Mouse (Mus musculus) heart, postnatal 0 days (tissue): Measurements from ENCODE around the gene Stxbp5. TPM values are rescaled to one million over a fixed set of nuclear protein-coding genes. Genes with fewer than 3 reads are reported as not detected.

Experiments used
- ATAC-seq: fragments of 200-750 bp; cut with Nextera tagmentation; 2 replicates; pipeline ENCODE4 v1.8.0; 2017; ENCODE audit warnings: low read depth, moderate number of reproducible peaks, moderate library complexity; ENCODE audit not compliant: insufficient read depth
- DNase-seq: peaks from one replicate; pipeline ENCODE4 v3.0.0-alpha.2; 2016; ENCODE audit warnings: low spot score
- H3K27ac ChIP-seq: fragments of 300-500 bp; sonication (generic); 2 replicates; pipeline ENCODE4 v1.5.1; 2014; ENCODE audit warnings: low read depth, mild to moderate bottlenecking
- H3K27me3 ChIP-seq: fragments of 300-500 bp; sonication (generic); 2 replicates; pipeline ENCODE4 v1.6.1; 2014; ENCODE audit warnings: low read length, mixed read lengths; ENCODE audit not compliant: control insufficient read depth, insufficient read depth
- H3K36me3 ChIP-seq: fragments of 300-500 bp; sonication (generic); replicated peaks from 2 replicates; pipeline ENCODE4 v1.6.1; 2014; ENCODE audit warnings: low read length, mixed read lengths; ENCODE audit not compliant: control insufficient read depth, insufficient read depth
- H3K4me1 ChIP-seq: fragments of 300-500 bp; sonication (generic); 2 replicates; pipeline ENCODE4 v1.6.1; 2014; ENCODE audit warnings: antibody characterized with exemption; ENCODE audit not compliant: control insufficient read depth, insufficient read depth
- H3K4me2 ChIP-seq: fragments of 300-500 bp; sonication (generic); 2 replicates; pipeline ENCODE4 v1.6.1; 2014; ENCODE audit warnings: low read depth, mild to moderate bottlenecking, low read length, moderate library complexity
- H3K4me3 ChIP-seq: fragments of 300-500 bp; sonication (generic); 2 replicates; pipeline ENCODE4 v1.5.1; 2014; ENCODE audit warnings: low read depth, low read length
- H3K9ac ChIP-seq: fragments of 300-500 bp; sonication (generic); replicated peaks from 2 replicates; pipeline ENCODE4 v1.6.1; 2014; ENCODE audit warnings: low read depth, low read length, mixed read lengths
- H3K9me3 ChIP-seq: fragments of 300-500 bp; sonication (generic); replicated peaks from 2 replicates; pipeline ENCODE4 v1.6.1; 2016; ENCODE audit warnings: low read length; ENCODE audit not compliant: control insufficient read depth
- CTCF ChIP-seq: IDR thresholded peaks from 2 replicates; pipeline ENCODE4 v1.5.1; 2016; ENCODE audit warnings: antibody characterized with exemption, control low read depth, low read depth
- EP300 ChIP-seq: IDR thresholded peaks from 2 replicates; pipeline ENCODE4 v1.6.1; 2016; ENCODE audit warnings: antibody characterized with exemption, low read depth
- WGBS: fragments of 180-500 bp; shearing (Covaris S2); extraction: QIAGEN DNeasy Blood & Tissue Kit; methylation state at CpG from one replicate; pipeline ENCODE4 v1.1.7; 2014; 5-methylcytosine and 5-hydroxymethylcytosine counted together
- polyA plus RNA-seq: library from polyadenylated mRNA; unstranded; fragments of >200 nt; fragmentation: Nextera tagmentation; extraction: Ambion mirVana; gene quantifications from 2 replicates; pipeline ENCODE4 v1.2.1, GENCODE M21; 2015
- total RNA-seq: library from RNA; depleted of rRNA; stranded (reverse); fragments of >200 nt; gene quantifications from 2 replicates; pipeline ENCODE4 v1.2.3, GENCODE M21; 2014; ENCODE audit warnings: low replicate concordance

Stxbp5 gene
- total and polyA plus RNA-seq, 2 experiments from 2014 or later, result 1.5 to 10.6 TPM

- no peaks in the 10 kb centered on the region for H3K4me1 ChIP-seq
- DNase-seq, result no peak
- peaks cover 6% of the 10 kb centered on the region for H3K36me3 ChIP-seq
- no peak overlapping the region for H3K4me3 ChIP-seq
- H3K4me2 ChIP-seq, result no peak overlapping the region
- H3K27me3 ChIP-seq, result no peaks in the 10 kb centered on the region
- 51% methylated on average over 3 of the region's 3 CpGs for WGBS
- no peaks in the 10 kb centered on the region for H3K9me3 ChIP-seq
- TF ChIP-seq CTCF, result no peak
- no peak for TF ChIP-seq EP300
- no peak for ATAC-seq
- no peak overlapping the region for H3K9ac ChIP-seq
- H3K27ac ChIP-seq, result no peak overlapping the region
These were observed 95.5 kb downstream of the Stxbp5 start for GRCm38 (mm10) chr10:9805341-9805740.

GRCm38 (mm10) chr10:9803126-9803525, 97.8 kb downstream of the Stxbp5 start:
- H3K4me1 ChIP-seq, result no peaks in the 10 kb centered on the region
- H3K36me3 ChIP-seq, result peaks cover 14% of the 10 kb centered on the region
- TF ChIP-seq EP300 (no peak), CTCF (no peak)
- no peak overlapping the region for H3K4me3 ChIP-seq
- H3K27ac ChIP-seq, result no peak overlapping the region
- DNase-seq (no peak), ATAC-seq (no peak)
- no peak overlapping the region for H3K4me2 ChIP-seq
- H3K27me3 ChIP-seq, result no peaks in the 10 kb centered on the region
- 64% methylated on average over 2 of the region's 2 CpGs for WGBS
- H3K9me3 ChIP-seq, result no peaks in the 10 kb centered on the region
- no peak overlapping the region for H3K9ac ChIP-seq

GRCm38 (mm10) chr10:9801571-9801970, 99.3 kb downstream of the Stxbp5 start:
- no peaks in the 10 kb centered on the region for H3K9me3 ChIP-seq
- no peaks in the 10 kb centered on the region for H3K27me3 ChIP-seq
- TF ChIP-seq CTCF (no peak), EP300 (no peak)
- no peak overlapping the region for H3K9ac ChIP-seq
- H3K4me2 ChIP-seq, result no peak overlapping the region
- H3K4me3 ChIP-seq, result no peak overlapping the region
- ATAC-seq, result no peak
- WGBS, result 79% methylated on average over 1 of the region's 1 CpGs
- peaks cover 27% of the 10 kb centered on the region for H3K36me3 ChIP-seq
- no peaks in the 10 kb centered on the region for H3K4me1 ChIP-seq
- no peak for DNase-seq
- H3K27ac ChIP-seq, result no peak overlapping the region

- DNase-seq (no peak), ATAC-seq (no peak)
- Histone ChIP-seq H3K4me2 (no peak overlapping the region), H3K27me3 (no peaks in the 10 kb centered on the region), H3K36me3 (peaks cover 28% of the 10 kb centered on the region), H3K9ac (no peak overlapping the region), H3K9me3 (no peaks in the 10 kb centered on the region), H3K4me3 (no peak overlapping the region), H3K4me1 (no peaks in the 10 kb centered on the region), H3K27ac (no peak overlapping the region)
- 45% methylated on average over 1 of the region's 1 CpGs for WGBS
- TF ChIP-seq EP300, result no peak
- no peak for TF ChIP-seq CTCF
These were observed 101.8 kb downstream of the Stxbp5 start for GRCm38 (mm10) chr10:9799085-9799484.

GRCm38 (mm10) chr10:9796429-9796828, 104.5 kb downstream of the Stxbp5 start:
- TF ChIP-seq EP300 (no peak), CTCF (no peak)
- Histone ChIP-seq H3K4me2 (no peak overlapping the region), H3K9me3 (no peaks in the 10 kb centered on the region), H3K9ac (no peak overlapping the region), H3K27me3 (no peaks in the 10 kb centered on the region), H3K4me3 (no peak overlapping the region), H3K4me1 (no peaks in the 10 kb centered on the region), H3K27ac (no peak overlapping the region), H3K36me3 (peaks cover 32% of the 10 kb centered on the region)
- no peak for ATAC-seq
- DNase-seq, result no peak
- WGBS, result 94% methylated on average over 1 of the region's 1 CpGs

GRCm38 (mm10) chr10:9794429-9794828, 106.5 kb downstream of the Stxbp5 start:
- H3K27ac ChIP-seq, result no peak overlapping the region
- no peak for ATAC-seq

More at GRCm38 (mm10) chr10:9794429-9794828, 106.5 kb downstream of the Stxbp5 start:
- no peak overlapping the region for H3K9ac ChIP-seq
- no peaks in the 10 kb centered on the region for H3K4me1 ChIP-seq
- H3K4me3 ChIP-seq, result no peak overlapping the region
- TF ChIP-seq EP300 (no peak), CTCF (no peak)
- H3K27me3 ChIP-seq, result no peaks in the 10 kb centered on the region
- H3K36me3 ChIP-seq, result peaks cover 36% of the 10 kb centered on the region
- no peak overlapping the region for H3K4me2 ChIP-seq
- H3K9me3 ChIP-seq, result no peaks in the 10 kb centered on the region
- DNase-seq, result no peak
